Mouse (Mus musculus) heart, adult 2 months (tissue): ENCODE measurements around the gene Cep350.

Experiments
- CTCF ChIP-seq: fragments of 200-600 bp; IDR thresholded peaks from 2 replicates; pipeline ENCODE4 v1.8.1; 2022; ENCODE audit warnings: antibody characterized with exemption, mild to moderate bottlenecking, moderate library complexity
- POLR2A ChIP-seq: fragments of 200-500 bp; IDR thresholded peaks from 2 replicates; pipeline ENCODE4 v1.6.1; 2011; ENCODE audit warnings: mild to moderate bottlenecking, low read depth, low read length, control low read depth; ENCODE audit not compliant: insufficient read depth

DNA sequence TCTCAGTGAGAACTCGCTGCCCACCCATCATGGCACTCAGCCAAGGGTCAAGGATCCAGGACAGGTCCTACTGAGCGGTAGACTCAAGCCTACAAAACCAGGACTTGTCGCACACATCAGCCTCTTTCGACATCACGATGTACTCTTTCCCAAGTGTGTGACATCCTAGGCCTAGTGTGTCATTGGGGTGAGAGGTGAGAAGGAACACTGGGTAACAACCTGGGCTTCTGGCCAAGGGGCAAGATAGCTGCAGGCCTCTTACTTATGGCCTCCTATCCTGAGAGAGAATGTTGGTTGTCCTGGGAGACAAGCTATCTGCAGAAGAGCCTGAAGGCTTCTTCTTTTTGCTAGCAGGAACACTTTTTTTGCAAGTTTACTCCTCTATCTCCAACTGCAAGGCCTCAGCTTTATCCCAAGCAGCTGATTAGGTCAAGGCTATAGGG lies 177.2 kb downstream of the Cep350 start:
- TF ChIP-seq POLR2A (no peak), CTCF (no peak)
